Mouse (Mus musculus) neural tube, embryonic 13.5 days (tissue): Measurements from ENCODE around the gene Nupr1l. TPM values are rescaled to one million over a fixed set of nuclear protein-coding genes. Genes with fewer than 3 reads are reported as not detected.

Source experiments
- ATAC-seq: fragments of 200-750 bp; cut with Nextera tagmentation; 2 replicates; pipeline ENCODE4 v1.8.0; 2017; ENCODE audit warnings: low read depth, mild to moderate bottlenecking, moderate TSS enrichment, moderate library complexity
- H3K27ac ChIP-seq: fragments of 300-500 bp; sonication (generic); replicated peaks from 2 replicates; pipeline ENCODE4 v1.5.1; 2015; ENCODE audit warnings: moderate library complexity, mild to moderate bottlenecking, inconsistent platforms
- H3K27me3 ChIP-seq: fragments of 300-500 bp; sonication (generic); 2 replicates; pipeline ENCODE4 v1.6.1; 2015; ENCODE audit warnings: mild to moderate bottlenecking, inconsistent platforms
- H3K36me3 ChIP-seq: fragments of 300-500 bp; sonication (generic); 2 replicates; pipeline ENCODE4 v1.6.1; 2015; ENCODE audit warnings: mild to moderate bottlenecking, inconsistent platforms
- H3K4me1 ChIP-seq: fragments of 300-500 bp; sonication (generic); replicated peaks from 2 replicates; pipeline ENCODE4 v1.6.1; 2015; ENCODE audit warnings: inconsistent platforms
- H3K4me2 ChIP-seq: fragments of 300-500 bp; sonication (generic); 2 replicates; pipeline ENCODE4 v1.6.1; 2015; ENCODE audit warnings: inconsistent platforms, mild to moderate bottlenecking, moderate library complexity
- H3K4me3 ChIP-seq: fragments of 300-500 bp; sonication (generic); 2 replicates; pipeline ENCODE4 v1.5.1; 2015; ENCODE audit warnings: mild to moderate bottlenecking, inconsistent platforms
- H3K9ac ChIP-seq: fragments of 300-500 bp; sonication (generic); 2 replicates; pipeline ENCODE4 v1.6.1; 2015; ENCODE audit warnings: moderate library complexity, mild to moderate bottlenecking, inconsistent platforms
- H3K9me3 ChIP-seq: fragments of 300-500 bp; sonication (generic); 2 replicates; pipeline ENCODE4 v1.6.1; 2016; ENCODE audit warnings: inconsistent platforms
- WGBS: fragments of 180-500 bp; shearing (Covaris S2); methylation state at CpG from one replicate; pipeline ENCODE4 v1.1.7; 2015; 5-methylcytosine and 5-hydroxymethylcytosine counted together
- polyA plus RNA-seq: library from polyadenylated mRNA; unstranded; fragments of >200 nt; fragmentation: Nextera tagmentation; extraction: Ambion mirVana; gene quantifications from 2 replicates; pipeline ENCODE4 v1.2.1, GENCODE M21; 2015

Nupr1l gene
- polyA plus RNA-seq, 1 experiment from 2014 or later = 4.9 TPM

GRCm38 (mm10) chr5:129947528-129948033 lies 39.2 kb downstream of the Nupr1l start:
- WGBS = 89% methylated on average over 2 of the region's 2 CpGs
- Histone ChIP-seq H3K36me3 (no peaks in the 10 kb centered on the region), H3K9me3 (no peaks in the 10 kb centered on the region), H3K9ac (no peak overlapping the region), H3K4me1 (peaks cover 11% of the 10 kb centered on the region), H3K27ac (no peak overlapping the region), H3K4me2 (no peak overlapping the region), H3K4me3 (no peak overlapping the region), H3K27me3 (no peaks in the 10 kb centered on the region)
- ATAC-seq = no peak

GRCm38 (mm10) chr5:129952143-129952542 lies 43.8 kb downstream of the Nupr1l start:
- Histone ChIP-seq H3K4me3 (no peak overlapping the region), H3K4me2 (no peak overlapping the region), H3K27me3 (no peaks in the 10 kb centered on the region), H3K27ac (no peak overlapping the region), H3K9ac (no peak overlapping the region), H3K4me1 (no peaks in the 10 kb centered on the region), H3K36me3 (no peaks in the 10 kb centered on the region), H3K9me3 (no peaks in the 10 kb centered on the region)
- no peak for ATAC-seq
- WGBS = 98% methylated on average over 4 of the region's 4 CpGs

GRCm38 (mm10) chr5:129954473-129955254 lies 46.3 kb downstream of the Nupr1l start:
- WGBS = 86% methylated on average over 5 of the region's 5 CpGs
- Histone ChIP-seq H3K9ac (no peak overlapping the region), H3K36me3 (no peaks in the 10 kb centered on the region), H3K27me3 (no peaks in the 10 kb centered on the region), H3K4me2 (no peak overlapping the region), H3K4me1 (no peaks in the 10 kb centered on the region), H3K9me3 (no peaks in the 10 kb centered on the region), H3K27ac (no peak overlapping the region), H3K4me3 (no peak overlapping the region)
- no peak for ATAC-seq

- H3K27me3 ChIP-seq = no peaks in the 10 kb centered on the region
- no peaks in the 10 kb centered on the region for H3K36me3 ChIP-seq
- no peak overlapping the region for H3K4me2 ChIP-seq
- no peak overlapping the region for H3K4me3 ChIP-seq
- ATAC-seq = no peak
- no peaks in the 10 kb centered on the region for H3K9me3 ChIP-seq
- no peaks in the 10 kb centered on the region for H3K4me1 ChIP-seq
- H3K27ac ChIP-seq = no peak overlapping the region
- 91% methylated on average over 6 of the region's 6 CpGs for WGBS
- H3K9ac ChIP-seq = no peak overlapping the region
Measured at GRCm38 (mm10) chr5:129955792-129956191, 47.5 kb downstream of the Nupr1l start.

GRCm38 (mm10) chr5:129963224-129963623 lies 54.9 kb downstream of the Nupr1l start:
- WGBS = 79% methylated on average over 4 of the region's 4 CpGs
- H3K9ac ChIP-seq = no peak overlapping the region
- no peak overlapping the region for H3K27ac ChIP-seq
- no peaks in the 10 kb centered on the region for H3K27me3 ChIP-seq
- no peaks in the 10 kb centered on the region for H3K4me1 ChIP-seq
- no peak overlapping the region for H3K4me2 ChIP-seq
- H3K9me3 ChIP-seq = no peaks in the 10 kb centered on the region
- no peaks in the 10 kb centered on the region for H3K36me3 ChIP-seq
- no peak for ATAC-seq
- no peak overlapping the region for H3K4me3 ChIP-seq

Other genes starting within 250 kb of the Nupr1l start
- 7.5 and 8.7 TPM in 2 replicates for gene Zfp11, start 238.4 kb upstream of the Nupr1l start, polyA plus RNA-seq
- gene Sept14, start 200.0 kb upstream of the Nupr1l start, polyA plus RNA-seq = not detected in 2 replicates
- gene Mrps17, start 193.0 kb upstream of the Nupr1l start, polyA plus RNA-seq = 164 and 178 TPM in 2 replicates
- 86.6 and 91.8 TPM in 2 replicates for gene Nipsnap2, start 183.5 kb upstream of the Nupr1l start, polyA plus RNA-seq
- gene Psph, start 121.1 kb upstream of the Nupr1l start, polyA plus RNA-seq = 30.9 and 35.2 TPM in 2 replicates
- gene Sumf2, start 61.6 kb upstream of the Nupr1l start, polyA plus RNA-seq = 37.9 and 45.8 TPM in 2 replicates
- gene Chchd2, start 21.1 kb upstream of the Nupr1l start, polyA plus RNA-seq = 916 and 967 TPM in 2 replicates
- gene Zbed5, start 12.8 kb upstream of the Nupr1l start, polyA plus RNA-seq = 12.9 and 13.3 TPM in 2 replicates
- gene Phkg1, start 10.0 kb upstream of the Nupr1l start, polyA plus RNA-seq = 0.32 and 0.33 TPM in 2 replicates
- 29.8 and 32.0 TPM in 2 replicates for gene Vkorc1l1, start 33.4 kb downstream of the Nupr1l start, polyA plus RNA-seq
- gene Gusb, start 94.5 kb downstream of the Nupr1l start, polyA plus RNA-seq = 30.9 and 33.3 TPM in 2 replicates
- 40.3 and 44.4 TPM in 2 replicates for gene Asl, start 120.7 kb downstream of the Nupr1l start, polyA plus RNA-seq
- gene Crcp, start 120.8 kb downstream of the Nupr1l start, polyA plus RNA-seq = 70.1 and 80.1 TPM in 2 replicates
- gene Tpst1, start 164.8 kb downstream of the Nupr1l start, polyA plus RNA-seq = 56.7 and 59.0 TPM in 2 replicates
- gene Kctd7, start 236.3 kb downstream of the Nupr1l start, polyA plus RNA-seq = 15.1 and 16.7 TPM in 2 replicates